Mouse (Mus musculus): ENCODE results near the gene Nudt5. TPM values are rescaled to one million over a fixed set of nuclear protein-coding genes. Genes with fewer than 3 reads are reported as not detected.
A peak's percentile ranks its signal among the peaks of the same experiment; 100 is the strongest.

Gene Nudt5
- total RNA-seq, 2 experiments from 2014 or later, result 19.3 to 20.0 TPM

GRCm38 (mm10) chr2:5862834-5863233 is 18.0 kb downstream of the Nudt5 start, which contains the start of gene Gm13199:
Gene Gm13199, minus strand, starts transcription at chr2:5862934.
- DNase-seq (ENCODE audit: low spot score in 2 of 2), result no peak

- DNase-seq (ENCODE audit: low spot score in 2 of 2), result no peak
Observed at GRCm38 (mm10) chr2:5867681-5868080, 22.9 kb downstream of the Nudt5 start.

- no peak for DNase-seq (ENCODE audit: low spot score in 2 of 2)
Observed at GRCm38 (mm10) chr2:5869746-5870145, 24.9 kb downstream of the Nudt5 start.

GRCm38 (mm10) chr2:5877446-5877845 is 32.6 kb downstream of the Nudt5 start:
- no peak for DNase-seq (ENCODE audit: low spot score in 2 of 2)

GRCm38 (mm10) chr2:5888865-5889264 is 44.0 kb downstream of the Nudt5 start:
- no peak for DNase-seq (ENCODE audit: low spot score in 2 of 2)

GRCm38 (mm10) chr2:5889412-5889811 is 44.6 kb downstream of the Nudt5 start:
- DNase-seq (ENCODE audit: low spot score in 2 of 2), result no peak

GRCm38 (mm10) chr2:5894296-5894695 is 49.5 kb downstream of the Nudt5 start:
- DNase-seq (ENCODE audit: low spot score in 2 of 2), result no peak

GRCm38 (mm10) chr2:5894843-5895570 is 50.2 kb downstream of the Nudt5 start, which contains the start of gene Sec61a2:
Gene Sec61a2, minus strand, starts transcription at chr2:5895432.
- peak; percentile 99 for DNase-seq (ENCODE audit: low spot score in 2 of 2)

- peak in 1 of 2 experiments; percentile 26 for DNase-seq (ENCODE audit: low spot score in 2 of 2)
Observed at GRCm38 (mm10) chr2:5900145-5900544, 55.3 kb downstream of the Nudt5 start.

GRCm38 (mm10) chr2:5906092-5906491 is 61.3 kb downstream of the Nudt5 start:
- DNase-seq (ENCODE audit: low spot score in 2 of 2), result peak; percentile 16 to 76

GRCm38 (mm10) chr2:5906625-5907024 is 61.8 kb downstream of the Nudt5 start:
- no peak for DNase-seq (ENCODE audit: low spot score in 2 of 2)

- DNase-seq (ENCODE audit: low spot score in 2 of 2), result peak in 1 of 2 experiments; percentile 9
Observed at GRCm38 (mm10) chr2:5911282-5911965, 66.6 kb downstream of the Nudt5 start.

Other genes starting within 250 kb of the Nudt5 start
- 100 to 1,000 TPM; 146 to 147 TPM for gene Camk1d, start 130.5 kb upstream of the Nudt5 start, total RNA-seq (2021)
- 100 to 1,000 TPM; 124 to 129 TPM for gene Cdc123, start 145 bp downstream of the Nudt5 start, total RNA-seq (2021)
- gene Gm13199, start 17.9 kb downstream of the Nudt5 start, total RNA-seq (2021), result 1 to 10 TPM; 1.6 to 1.8 TPM
- gene Sec61a2, start 50.4 kb downstream of the Nudt5 start, total RNA-seq (2021), result 100 to 1,000 TPM; 102 to 114 TPM
- gene Dhtkd1, start 97.8 kb downstream of the Nudt5 start, total RNA-seq (2021), result 1 to 10 TPM; 8.4 to 9.3 TPM
- 10 to 100 TPM; 23.6 to 26.2 TPM for gene Upf2, start 106.5 kb downstream of the Nudt5 start, total RNA-seq (2021)